In the genomic region with DNA sequence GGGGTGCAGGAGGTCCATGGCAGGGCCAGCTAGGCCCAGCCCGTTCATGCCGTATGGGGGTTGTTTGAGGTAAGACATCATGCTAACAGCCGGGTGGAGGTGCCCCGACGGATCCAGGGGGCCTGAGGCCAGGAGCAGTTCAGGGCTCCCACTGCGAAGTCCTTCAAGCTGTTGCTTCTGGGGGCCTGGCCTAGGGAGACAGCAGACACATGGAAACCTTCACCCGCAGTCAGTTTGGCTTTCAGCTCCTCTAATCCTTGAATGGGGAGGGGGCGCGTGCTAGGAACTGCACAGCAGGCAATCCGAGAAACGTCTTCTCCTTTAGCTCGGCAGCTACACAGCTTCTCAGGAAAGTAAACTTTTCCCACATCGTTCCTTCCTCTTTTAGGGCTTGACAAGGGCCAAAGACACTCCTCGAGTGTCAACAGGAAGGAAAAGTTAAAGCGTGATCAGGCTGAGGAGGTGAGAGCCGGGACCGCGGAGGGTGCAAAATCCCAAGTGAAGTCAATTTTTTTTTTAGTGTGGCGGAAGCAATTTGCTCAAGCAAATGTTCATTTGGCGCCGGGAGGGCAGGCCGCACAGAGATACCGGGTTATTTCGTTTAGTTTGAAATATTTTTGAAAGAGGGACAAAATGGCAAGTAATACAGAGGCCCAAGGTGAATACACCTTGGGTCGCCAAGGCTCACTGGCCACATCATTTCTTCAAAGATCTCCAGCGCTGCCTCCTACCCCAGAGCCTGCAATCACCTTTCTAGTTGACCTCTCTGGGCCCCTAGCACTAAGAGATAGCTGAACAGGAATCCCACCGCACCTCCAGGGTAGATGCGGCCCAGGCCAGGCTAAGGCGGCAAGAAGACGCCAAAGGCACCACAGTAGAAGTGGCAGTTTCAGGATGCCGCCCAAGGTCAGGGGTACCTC, we compare ENCODE assay signal across 10 mouse cellular contexts. TPM values are rescaled to one million over a fixed set of nuclear protein-coding genes. Genes with fewer than 3 reads are reported as not detected.
A peak's percentile ranks its signal among the peaks of the same experiment; 100 is the strongest.
DNase-seq lines count a peak whose midpoint lies in the region; ATAC-seq lines count a peak whose summit lies in the region.
"Had no signal": no experiment of that assay in that cellular context is flagged by ENCODE, and none has a peak within 500 bp of the region (broad histone marks: within the 10 kb centered on the region; RNA-seq: fewer than 3 reads in every experiment).

No protein-coding gene starts in this region.

- no peaks in the 10 kb centered on the region for H3K9me3 ChIP-seq in heart, embryonic 12.5 days (replicated peaks)

- H3K4me2 ChIP-seq in heart, embryonic 12.5 days: peak overlapping the region; percentile 93; the same call in 1 of the 2 replicates

- DNase-seq in heart, postnatal 36 days: no peak
- DNase-seq in ovary, postnatal 10 days (ENCODE audit: low spot score): peak; percentile 2
- no peak for DNase-seq in ovary, adult 18-20 months (ENCODE audit: low spot score)
- DNase-seq in forelimb bud, embryonic 11.5 days (ENCODE audit: low read depth, low spot score): peak; percentile 20
- DNase-seq in retina, postnatal 1 day: peak; percentile 27
- DNase-seq in thymus, postnatal 10 days (ENCODE audit: low spot score in 2 of 2): no peak

- peak overlapping the region; percentile 62; the same call in 1 of the 2 replicates for H3K4me3 ChIP-seq in heart, embryonic 12.5 days

- no peak for ATAC-seq in heart, embryonic 12.5 days (ENCODE audit: insufficient number of reproducible peaks, low FRiP score)
- no peak for ATAC-seq in megakaryocyte progenitor cell, adult 5-6 weeks (replicated peaks; ENCODE audit: poor library complexity)

- H3K9ac ChIP-seq in heart, embryonic 12.5 days: no peak overlapping the region
- H3K9ac ChIP-seq: liver, embryonic 14.5 days had no signal

- 13% methylated on average over 31 of the region's 31 CpGs for WGBS in heart, embryonic 12.5 days

- H3K36me3 ChIP-seq in heart, embryonic 12.5 days: no peaks in the 10 kb centered on the region

- H3K27me3 ChIP-seq in heart, embryonic 12.5 days (replicated peaks): peaks cover 73% of the 10 kb centered on the region
- H3K27me3 ChIP-seq: CH12.LX had no signal

- H3K4me1 ChIP-seq in heart, embryonic 12.5 days (replicated peaks): peaks cover 59% of the 10 kb centered on the region

- intact Hi-C loops in heart, postnatal 36 days (cut with DNase I): no loop called here

- H3K27ac ChIP-seq in heart, embryonic 12.5 days (ENCODE audit: poor library complexity, severe bottlenecking): no peak overlapping the region
- H3K27ac ChIP-seq: liver, embryonic 14.5 days had no signal

RNA-seq across cellular contexts. Expression of gene Otx1, which starts 3.0 kb away (rescaled TPM):
- polyA plus RNA-seq in heart, embryonic 12.5 days (2016; fragmentation: Nextera tagmentation; extraction: Ambion mirVana): 0.28 and 0.45 TPM in 2 replicates
- not detected for total RNA-seq in heart, postnatal 36 days (2021)
- total RNA-seq in megakaryocyte progenitor cell, adult 5-6 weeks (2015): not detected in 2 replicates
- total RNA-seq in megakaryocyte progenitor cell, adult 5-6 weeks (2017): not detected in 2 replicates
- total RNA-seq: CH12.LX had no signal
- polyA plus RNA-seq: liver, embryonic 14.5 days had no signal

Comparison
In these comparisons a context has a peak if more than half of its experiments do, and no peak if none do; other contexts are left out.
1. DNase-seq: peak in ovary, postnatal 10 days (single experiment), forelimb bud, embryonic 11.5 days (single experiment) and retina, postnatal 1 day (single experiment); none in heart, postnatal 36 days (0 of 2), ovary, adult 18-20 months (single experiment) and thymus, postnatal 10 days (0 of 2).